Mouse (Mus musculus) heart, embryonic 14.5 days (tissue): ENCODE measurements around the gene Hoxc6. TPM values are rescaled to one million over a fixed set of nuclear protein-coding genes. Genes with fewer than 3 reads are reported as not detected.

Source experiments
- ATAC-seq: fragments of 200-750 bp; cut with Nextera tagmentation; 2 replicates; pipeline ENCODE4 v1.8.0; 2017; ENCODE audit warnings: low read depth, moderate TSS enrichment; ENCODE audit not compliant: insufficient number of reproducible peaks, insufficient read depth, low FRiP score
- H3K27ac ChIP-seq, 2 experiments: fragments of 200-500 bp in 1 of 2; fragments of 300-500 bp in 1 of 2; sonication (generic) in 1 of 2; replicated peaks in 1 of 2; 2 replicates each; pipeline ENCODE4 v1.5.1; 2012 to 2014; ENCODE audit warnings: low read depth in 2 of 2, low read length in 2 of 2, control low read depth in 1 of 2, mild to moderate bottlenecking in 1 of 2, mixed read lengths in 1 of 2; ENCODE audit not compliant: control insufficient read depth in 1 of 2, insufficient read depth in 1 of 2
- H3K27me3 ChIP-seq: fragments of 300-500 bp; sonication (generic); 2 replicates; pipeline ENCODE4 v1.6.1; 2014; ENCODE audit warnings: mild to moderate bottlenecking, low read length, control low read depth; ENCODE audit not compliant: control insufficient read depth, insufficient read depth
- H3K36me3 ChIP-seq: fragments of 300-500 bp; sonication (generic); 2 replicates; pipeline ENCODE4 v1.6.1; 2014; ENCODE audit warnings: mild to moderate bottlenecking, control low read depth, low read length, mixed read lengths; ENCODE audit not compliant: control insufficient read depth, insufficient read depth
- H3K4me1 ChIP-seq, 2 experiments: fragments of 200-500 bp in 1 of 2; fragments of 300-500 bp in 1 of 2; sonication (generic) in 1 of 2; 2 replicates each; pipeline ENCODE4 v1.6.1; 2012 to 2014; ENCODE audit warnings: low read length in 2 of 2, control low read depth in 1 of 2, mixed read lengths in 1 of 2; ENCODE audit not compliant: control insufficient read depth in 2 of 2, insufficient read depth in 2 of 2
- H3K4me2 ChIP-seq: fragments of 300-500 bp; sonication (generic); 2 replicates; pipeline ENCODE4 v1.6.1; 2014; ENCODE audit warnings: mild to moderate bottlenecking, low read length
- H3K4me3 ChIP-seq, 2 experiments: fragments of 200-500 bp in 1 of 2; fragments of 300-500 bp in 1 of 2; sonication (generic) in 1 of 2; 2 replicates each; pipeline ENCODE4 v1.5.1; 2012 to 2014; ENCODE audit warnings: low read length in 2 of 2, mild to moderate bottlenecking in 2 of 2, control low read depth in 1 of 2, low read depth in 1 of 2, moderate library complexity in 1 of 2; ENCODE audit not compliant: control insufficient read depth in 1 of 2, insufficient read depth in 1 of 2
- H3K9ac ChIP-seq: fragments of 300-500 bp; sonication (generic); 2 replicates; pipeline ENCODE4 v1.6.1; 2014; ENCODE audit warnings: mild to moderate bottlenecking, low read length
- H3K9me3 ChIP-seq: fragments of 300-500 bp; sonication (generic); 2 replicates; pipeline ENCODE4 v1.6.1; 2016; ENCODE audit warnings: low read length, control low read depth; ENCODE audit not compliant: control insufficient read depth
- WGBS: fragments of 180-500 bp; shearing (Covaris S2); extraction: QIAGEN DNeasy Blood & Tissue Kit; methylation state at CpG from one replicate; pipeline ENCODE4 v1.1.7; 2014; 5-methylcytosine and 5-hydroxymethylcytosine counted together
- polyA plus RNA-seq: library from polyadenylated mRNA; unstranded; fragments of >200 nt; fragmentation: Nextera tagmentation; extraction: Ambion mirVana; gene quantifications from 2 replicates; pipeline ENCODE4 v1.2.1, GENCODE M21; 2014

Hoxc6 gene
- polyA plus RNA-seq, 1 experiment from 2014 or later: 0.15 TPM

GRCm38 (mm10) chr15:103032167-103032566 is 34.1 kb downstream of the Hoxc6 start:
- Histone ChIP-seq H3K9me3 (no peaks in the 10 kb centered on the region), H3K9ac (no peak overlapping the region), H3K4me2 (no peak overlapping the region), H3K27me3 (peaks cover 98% of the 10 kb centered on the region), H3K4me3 (no peak overlapping the region), H3K27ac (no peak overlapping the region), H3K36me3 (no peaks in the 10 kb centered on the region), H3K4me1 (0 out of 4 replicates have a peak, but pooled peaks cover 0 to 3% of the 10 kb centered on the region in 2 experiments)
- 0% methylated on average over 2 of the region's 3 CpGs for WGBS
- ATAC-seq: no peak

GRCm38 (mm10) chr15:103032646-103033575 is 34.9 kb downstream of the Hoxc6 start:
- no peak overlapping the region for H3K4me2 ChIP-seq
- H3K9ac ChIP-seq: no peak overlapping the region
- no peak overlapping the region for H3K4me3 ChIP-seq
- no peaks in the 10 kb centered on the region for H3K9me3 ChIP-seq
- H3K36me3 ChIP-seq: no peaks in the 10 kb centered on the region
- no peak overlapping the region for H3K27ac ChIP-seq
- 0 out of 4 replicates have a peak, but pooled peaks cover 0 to 3% of the 10 kb centered on the region in 2 experiments for H3K4me1 ChIP-seq
- H3K27me3 ChIP-seq: peaks cover 98% of the 10 kb centered on the region
- 4% methylated on average over 26 of the region's 26 CpGs for WGBS
- ATAC-seq: no peak

- no peak for ATAC-seq
These were observed 36.2 kb downstream of the Hoxc6 start for GRCm38 (mm10) chr15:103034043-103034806.

GRCm38 (mm10) chr15:103034807-103035547 is 36.9 kb downstream of the Hoxc6 start:
- Histone ChIP-seq H3K9me3 (no peaks in the 10 kb centered on the region), H3K36me3 (no peaks in the 10 kb centered on the region), H3K4me1 (0 out of 4 replicates have a peak, but pooled peaks cover 0 to 3% of the 10 kb centered on the region in 2 experiments), H3K27me3 (peaks cover 98% of the 10 kb centered on the region), H3K4me3 (peak overlapping the region; percentile 15 to 25; a peak in 3 of 4 replicates), H3K27ac (no peak overlapping the region), H3K4me2 (peak overlapping the region; percentile 46), H3K9ac (no peak overlapping the region)
- WGBS: under 1% methylated on average over 34 of the region's 34 CpGs
- ATAC-seq: no peak; the same call in 1 of the 2 replicates

More at GRCm38 (mm10) chr15:103034043-103034806, 36.2 kb downstream of the Hoxc6 start:
- Histone ChIP-seq H3K36me3 (no peaks in the 10 kb centered on the region), H3K27me3 (peaks cover 98% of the 10 kb centered on the region), H3K4me1 (0 out of 4 replicates have a peak, but pooled peaks cover 0 to 3% of the 10 kb centered on the region in 2 experiments), H3K27ac (no peak overlapping the region), H3K4me2 (peak overlapping the region; percentile 46), H3K9ac (no peak overlapping the region), H3K4me3 (peak overlapping the region; percentile 15 to 25; a peak in 3 of 4 replicates), H3K9me3 (no peaks in the 10 kb centered on the region)
- WGBS: 1% methylated on average over 23 of the region's 24 CpGs

- no peak for ATAC-seq
- H3K4me3 ChIP-seq: no peak overlapping the region
- H3K27ac ChIP-seq: no peak overlapping the region
- no peaks in the 10 kb centered on the region for H3K9me3 ChIP-seq
- H3K36me3 ChIP-seq: no peaks in the 10 kb centered on the region
- H3K27me3 ChIP-seq: peaks cover 98% of the 10 kb centered on the region
- H3K4me1 ChIP-seq: 0 out of 4 replicates have a peak, but pooled peaks cover 0 to 3% of the 10 kb centered on the region in 2 experiments
- under 1% methylated on average over 14 of the region's 14 CpGs for WGBS
- no peak overlapping the region for H3K9ac ChIP-seq
- H3K4me2 ChIP-seq: no peak overlapping the region
These were observed 37.5 kb downstream of the Hoxc6 start for GRCm38 (mm10) chr15:103035548-103035881.

GRCm38 (mm10) chr15:103037579-103037978 is 39.5 kb downstream of the Hoxc6 start:
- 31% methylated on average over 1 of the region's 1 CpGs for WGBS
- Histone ChIP-seq H3K4me3 (no peak overlapping the region), H3K36me3 (no peaks in the 10 kb centered on the region), H3K27me3 (peaks cover 98% of the 10 kb centered on the region), H3K27ac (no peak overlapping the region), H3K4me1 (0 out of 4 replicates have a peak, but pooled peaks cover 0 to 3% of the 10 kb centered on the region in 2 experiments), H3K9ac (no peak overlapping the region), H3K9me3 (no peaks in the 10 kb centered on the region), H3K4me2 (no peak overlapping the region)
- ATAC-seq: no peak
